Mouse (Mus musculus): ENCODE results near the gene Crb1. TPM values are rescaled to one million over a fixed set of nuclear protein-coding genes. Genes with fewer than 3 reads are reported as not detected.

The Crb1 gene
- polyA plus RNA-seq, 1 experiment from 2014 or later: 1.1 TPM

- Histone ChIP-seq H3K27me3 (no peaks in the 10 kb centered on the region), H3K9ac (no peak overlapping the region), H3K4me1 (replicated peaks) (peaks cover 14% of the 10 kb centered on the region), H3K9me3 (no peaks in the 10 kb centered on the region), H3K36me3 (no peaks in the 10 kb centered on the region), H3K4me3 (no peak overlapping the region), H3K27ac (replicated peaks) (no peak overlapping the region), H3K4me2 (no peak overlapping the region)
- 32% methylated on average over 4 of the region's 4 CpGs for WGBS
- no peak for ATAC-seq (ENCODE audit: low read depth)
Measured at GRCm38 (mm10) chr1:139379621-139379984, 2.7 kb upstream of the Crb1 start.

GRCm38 (mm10) chr1:139378861-139379620 is 2.1 kb upstream of the Crb1 start:
- Histone ChIP-seq H3K9me3 (no peaks in the 10 kb centered on the region), H3K4me2 (no peak overlapping the region), H3K4me3 (no peak overlapping the region), H3K9ac (no peak overlapping the region), H3K4me1 (replicated peaks) (peaks cover 14% of the 10 kb centered on the region), H3K27me3 (no peaks in the 10 kb centered on the region), H3K27ac (replicated peaks) (no peak overlapping the region), H3K36me3 (no peaks in the 10 kb centered on the region)
- 25% methylated on average over 11 of the region's 11 CpGs for WGBS
- peak; percentile 34; the same call in 1 of the 2 replicates for ATAC-seq (ENCODE audit: low read depth)

- Histone ChIP-seq H3K9me3 (no peaks in the 10 kb centered on the region), H3K4me3 (peak overlapping the region; percentile 17), H3K27me3 (no peaks in the 10 kb centered on the region), H3K27ac (replicated peaks) (no peak overlapping the region), H3K4me1 (replicated peaks) (peaks cover 14% of the 10 kb centered on the region), H3K36me3 (no peaks in the 10 kb centered on the region), H3K4me2 (peak overlapping the region; percentile 45), H3K9ac (peak overlapping the region; percentile 41; the same call in 1 of the 2 replicates)
- ATAC-seq (ENCODE audit: low read depth): no peak
- 15% methylated on average over 6 of the region's 6 CpGs for WGBS
Measured at GRCm38 (mm10) chr1:139375900-139376299, 1.0 kb downstream of the Crb1 start.

- Histone ChIP-seq H3K4me2 (no peak overlapping the region), H3K9ac (no peak overlapping the region), H3K9me3 (no peaks in the 10 kb centered on the region), H3K4me1 (replicated peaks) (peaks cover 9% of the 10 kb centered on the region), H3K27ac (replicated peaks) (no peak overlapping the region), H3K27me3 (no peaks in the 10 kb centered on the region), H3K4me3 (no peak overlapping the region), H3K36me3 (no peaks in the 10 kb centered on the region)
- WGBS: 79% methylated on average over 6 of the region's 6 CpGs
- no peak for ATAC-seq (ENCODE audit: low read depth)
Measured at GRCm38 (mm10) chr1:139371341-139371740, 5.6 kb downstream of the Crb1 start.

- WGBS: 29% methylated on average over 4 of the region's 4 CpGs
- no peak overlapping the region for H3K9ac ChIP-seq
- no peak for ATAC-seq (ENCODE audit: low read depth)
- H3K4me1 ChIP-seq (replicated peaks): peaks cover 22% of the 10 kb centered on the region
- no peaks in the 10 kb centered on the region for H3K9me3 ChIP-seq
- H3K4me3 ChIP-seq: no peak overlapping the region
- no peaks in the 10 kb centered on the region for H3K27me3 ChIP-seq
- H3K27ac ChIP-seq (replicated peaks): no peak overlapping the region
- no peaks in the 10 kb centered on the region for H3K36me3 ChIP-seq
- H3K4me2 ChIP-seq: no peak overlapping the region
Measured at GRCm38 (mm10) chr1:139348566-139348965, 28.3 kb downstream of the Crb1 start.

GRCm38 (mm10) chr1:139346602-139347371 is 30.1 kb downstream of the Crb1 start:
- Histone ChIP-seq H3K27ac (replicated peaks) (peak overlapping the region; percentile 76), H3K9ac (no peak overlapping the region), H3K36me3 (no peaks in the 10 kb centered on the region), H3K4me3 (no peak overlapping the region), H3K27me3 (no peaks in the 10 kb centered on the region), H3K4me1 (replicated peaks) (peaks cover 22% of the 10 kb centered on the region), H3K9me3 (no peaks in the 10 kb centered on the region), H3K4me2 (no peak overlapping the region)
- ATAC-seq (ENCODE audit: low read depth): peak; percentile 88
- 51% methylated on average over 11 of the region's 11 CpGs for WGBS

GRCm38 (mm10) chr1:139346030-139346601 is 30.8 kb downstream of the Crb1 start:
- WGBS: 49% methylated on average over 6 of the region's 6 CpGs
- H3K36me3 ChIP-seq: no peaks in the 10 kb centered on the region
- H3K9me3 ChIP-seq: no peaks in the 10 kb centered on the region
- 0 out of 2 replicates have a peak, but pooled peaks have one; percentile 24 for ATAC-seq (ENCODE audit: low read depth)
- H3K9ac ChIP-seq: no peak overlapping the region
- H3K4me3 ChIP-seq: no peak overlapping the region
- H3K4me1 ChIP-seq (replicated peaks): peaks cover 22% of the 10 kb centered on the region
- no peak overlapping the region for H3K4me2 ChIP-seq
- no peaks in the 10 kb centered on the region for H3K27me3 ChIP-seq
- peak overlapping the region; percentile 76 for H3K27ac ChIP-seq (replicated peaks)

GRCm38 (mm10) chr1:139340178-139340859 is 36.6 kb downstream of the Crb1 start:
- 0% methylated on average over 1 of the region's 2 CpGs for WGBS

GRCm38 (mm10) chr1:139336997-139337396 is 39.9 kb downstream of the Crb1 start:
- no peak overlapping the region for H3K4me3 ChIP-seq
- no peaks in the 10 kb centered on the region for H3K27me3 ChIP-seq
- H3K4me1 ChIP-seq (replicated peaks): no peaks in the 10 kb centered on the region
- no peak for ATAC-seq (ENCODE audit: low read depth)
- H3K36me3 ChIP-seq: no peaks in the 10 kb centered on the region
- no peak overlapping the region for H3K27ac ChIP-seq (replicated peaks)
- WGBS: 78% methylated on average over 2 of the region's 2 CpGs
- H3K9me3 ChIP-seq: no peaks in the 10 kb centered on the region
- H3K4me2 ChIP-seq: no peak overlapping the region
- H3K9ac ChIP-seq: no peak overlapping the region

More at GRCm38 (mm10) chr1:139340178-139340859, 36.6 kb downstream of the Crb1 start:
- H3K4me2 ChIP-seq: no peak overlapping the region
- H3K4me1 ChIP-seq (replicated peaks): no peaks in the 10 kb centered on the region
- H3K4me3 ChIP-seq: no peak overlapping the region
- no peak overlapping the region for H3K27ac ChIP-seq (replicated peaks)
- no peaks in the 10 kb centered on the region for H3K36me3 ChIP-seq
- H3K9me3 ChIP-seq: no peaks in the 10 kb centered on the region
- no peak overlapping the region for H3K9ac ChIP-seq
- H3K27me3 ChIP-seq: no peaks in the 10 kb centered on the region
- ATAC-seq (ENCODE audit: low read depth): peak; percentile 64; the same call in 1 of the 2 replicates

GRCm38 (mm10) chr1:139328811-139329210 is 48.1 kb downstream of the Crb1 start:
- ATAC-seq (ENCODE audit: low read depth): no peak
- Histone ChIP-seq H3K36me3 (no peaks in the 10 kb centered on the region), H3K4me3 (no peak overlapping the region)

GRCm38 (mm10) chr1:139328286-139328685 is 48.6 kb downstream of the Crb1 start:
- H3K27me3 ChIP-seq: no peaks in the 10 kb centered on the region
- no peaks in the 10 kb centered on the region for H3K9me3 ChIP-seq
- H3K36me3 ChIP-seq: no peaks in the 10 kb centered on the region
- no peaks in the 10 kb centered on the region for H3K4me1 ChIP-seq (replicated peaks)
- no peak for ATAC-seq (ENCODE audit: low read depth)
- no peak overlapping the region for H3K9ac ChIP-seq
- no peak overlapping the region for H3K27ac ChIP-seq (replicated peaks)
- H3K4me2 ChIP-seq: no peak overlapping the region
- no peak overlapping the region for H3K4me3 ChIP-seq
- WGBS: 86% methylated on average over 5 of the region's 5 CpGs

More at GRCm38 (mm10) chr1:139328811-139329210, 48.1 kb downstream of the Crb1 start:
- Histone ChIP-seq H3K9ac (no peak overlapping the region), H3K27ac (replicated peaks) (no peak overlapping the region), H3K27me3 (no peaks in the 10 kb centered on the region), H3K4me2 (no peak overlapping the region), H3K9me3 (no peaks in the 10 kb centered on the region), H3K4me1 (replicated peaks) (no peaks in the 10 kb centered on the region)
- 90% methylated on average over 1 of the region's 1 CpGs for WGBS

- no peak for ATAC-seq (ENCODE audit: low read depth)
- Histone ChIP-seq H3K4me2 (no peak overlapping the region), H3K9ac (no peak overlapping the region), H3K36me3 (no peaks in the 10 kb centered on the region), H3K27me3 (no peaks in the 10 kb centered on the region), H3K27ac (replicated peaks) (no peak overlapping the region), H3K9me3 (no peaks in the 10 kb centered on the region), H3K4me3 (no peak overlapping the region), H3K4me1 (replicated peaks) (no peaks in the 10 kb centered on the region)
- WGBS: 67% methylated on average over 2 of the region's 2 CpGs
Measured at GRCm38 (mm10) chr1:139325378-139325777, 51.5 kb downstream of the Crb1 start.

Data from neural tube, embryonic 13.5 days (tissue).